Mouse (Mus musculus) megakaryocyte, embryonic 14.5 days (primary cell): Measurements from ENCODE around the gene Slc16a10.

Source experiments
- FLI1 ChIP-seq: IDR thresholded peaks from 2 replicates; pipeline ENCODE4 v1.6.1; 2012; ENCODE audit warnings: low read length, inconsistent platforms, mixed read lengths
- GATA1 ChIP-seq: IDR thresholded peaks from 3 replicates; pipeline ENCODE4 v1.6.1; 2012; ENCODE audit warnings: mixed read lengths, low read length, inconsistent platforms, borderline replicate concordance

DNA sequence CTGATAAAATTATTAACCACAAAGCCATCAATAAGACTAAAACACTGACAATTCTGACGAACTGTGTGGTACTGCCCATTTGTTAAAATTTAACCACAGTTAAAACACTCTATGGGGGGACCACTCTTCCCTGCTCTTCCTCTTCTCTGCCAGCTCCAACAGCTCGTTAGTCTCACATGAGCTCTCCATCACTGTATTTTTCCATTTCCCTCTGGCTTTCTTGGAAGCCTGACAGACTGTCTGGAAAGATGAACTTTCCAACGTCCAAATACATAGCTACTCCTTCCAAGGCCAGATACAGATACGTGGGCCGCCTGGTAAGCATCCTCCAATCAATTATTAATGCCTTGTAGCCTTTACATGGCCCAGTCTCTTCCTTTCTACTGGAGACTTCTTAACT, 38.3 kb downstream of the Slc16a10 start:
- TF ChIP-seq GATA1 (no peak), FLI1 (no peak)
